Mouse (Mus musculus): ENCODE results near the gene Map3k14. TPM values are rescaled to one million over a fixed set of nuclear protein-coding genes. Genes with fewer than 3 reads are reported as not detected.

The Map3k14 gene
- total and polyA plus RNA-seq, 2 experiments: 1.4 to 2.1 TPM

- Histone ChIP-seq H3K36me3 (ENCODE audit: control insufficient read depth, insufficient read depth, low read length) (no peaks in the 10 kb centered on the region), H3K27ac (replicated peaks; ENCODE audit: insufficient read depth, low read depth, low read length) (no peak overlapping the region), H3K27me3 (ENCODE audit: control insufficient read depth, insufficient read depth, low read length) (no peaks in the 10 kb centered on the region), H3K4me3 (ENCODE audit: insufficient read depth, low read depth, low read length) (no peak overlapping the region), H3K79me2 (ENCODE audit: control insufficient read depth, insufficient read depth, low read length) (no peaks in the 10 kb centered on the region), H3K9ac (ENCODE audit: low read depth, low read length) (no peak overlapping the region), H3K4me1 (ENCODE audit: control insufficient read depth, insufficient read depth, low read length) (no peaks in the 10 kb centered on the region)
- whole genome bisulfite sequencing: 86% methylated on average over 9 of the region's 9 CpGs
- DNase-seq (ENCODE audit: extremely low read depth, low read depth, low spot score): no peak
- TF ChIP-seq CTCF (IDR thresholded peaks at IDR 0.05; ENCODE audit: low read depth, low read length) (no peak), POLR2A (IDR thresholded peaks at IDR 0.05; ENCODE audit: extremely low read depth, insufficient read depth, low read length) (no peak)
Observed at GRCm38 (mm10) chr11:103237757-103238156, 29.5 kb downstream of the Map3k14 start.

- 89% methylated on average over 10 of the region's 10 CpGs for WGBS
- H3K4me3 ChIP-seq (ENCODE audit: insufficient read depth, low read depth, low read length): no peak overlapping the region
- no peak overlapping the region for H3K27ac ChIP-seq (replicated peaks; ENCODE audit: insufficient read depth, low read depth, low read length)
- no peak overlapping the region for H3K9ac ChIP-seq (ENCODE audit: low read depth, low read length)
- no peaks in the 10 kb centered on the region for H3K36me3 ChIP-seq (ENCODE audit: control insufficient read depth, insufficient read depth, low read length)
- H3K4me1 ChIP-seq (ENCODE audit: control insufficient read depth, insufficient read depth, low read length): no peaks in the 10 kb centered on the region
- no peaks in the 10 kb centered on the region for H3K27me3 ChIP-seq (ENCODE audit: control insufficient read depth, insufficient read depth, low read length)
- H3K79me2 ChIP-seq (ENCODE audit: control insufficient read depth, insufficient read depth, low read length): no peaks in the 10 kb centered on the region
- DNase-seq (ENCODE audit: extremely low read depth, low read depth, low spot score): no peak
- TF ChIP-seq POLR2A (IDR thresholded peaks at IDR 0.05; ENCODE audit: extremely low read depth, insufficient read depth, low read length) (no peak), CTCF (IDR thresholded peaks at IDR 0.05; ENCODE audit: low read depth, low read length) (no peak)
Observed at GRCm38 (mm10) chr11:103236903-103237302, 30.4 kb downstream of the Map3k14 start.

GRCm38 (mm10) chr11:103236431-103236830 is 30.8 kb downstream of the Map3k14 start:
- Histone ChIP-seq H3K79me2 (ENCODE audit: control insufficient read depth, insufficient read depth, low read length) (no peaks in the 10 kb centered on the region), H3K27ac (replicated peaks; ENCODE audit: insufficient read depth, low read depth, low read length) (no peak overlapping the region)
- no peak for TF ChIP-seq CTCF (IDR thresholded peaks at IDR 0.05; ENCODE audit: low read depth, low read length)
- TF ChIP-seq POLR2A (IDR thresholded peaks at IDR 0.05; ENCODE audit: extremely low read depth, insufficient read depth, low read length): no peak

GRCm38 (mm10) chr11:103235702-103236101 is 31.6 kb downstream of the Map3k14 start:
- no peaks in the 10 kb centered on the region for H3K36me3 ChIP-seq (ENCODE audit: control insufficient read depth, insufficient read depth, low read length)
- 70% methylated on average over 11 of the region's 11 CpGs for WGBS

More at GRCm38 (mm10) chr11:103236431-103236830, 30.8 kb downstream of the Map3k14 start:
- no peaks in the 10 kb centered on the region for H3K27me3 ChIP-seq (ENCODE audit: control insufficient read depth, insufficient read depth, low read length)
- no peak for DNase-seq (ENCODE audit: extremely low read depth, low read depth, low spot score)
- no peak overlapping the region for H3K9ac ChIP-seq (ENCODE audit: low read depth, low read length)
- no peaks in the 10 kb centered on the region for H3K36me3 ChIP-seq (ENCODE audit: control insufficient read depth, insufficient read depth, low read length)
- WGBS: 94% methylated on average over 6 of the region's 6 CpGs
- no peaks in the 10 kb centered on the region for H3K4me1 ChIP-seq (ENCODE audit: control insufficient read depth, insufficient read depth, low read length)
- H3K4me3 ChIP-seq (ENCODE audit: insufficient read depth, low read depth, low read length): no peak overlapping the region

DNA sequence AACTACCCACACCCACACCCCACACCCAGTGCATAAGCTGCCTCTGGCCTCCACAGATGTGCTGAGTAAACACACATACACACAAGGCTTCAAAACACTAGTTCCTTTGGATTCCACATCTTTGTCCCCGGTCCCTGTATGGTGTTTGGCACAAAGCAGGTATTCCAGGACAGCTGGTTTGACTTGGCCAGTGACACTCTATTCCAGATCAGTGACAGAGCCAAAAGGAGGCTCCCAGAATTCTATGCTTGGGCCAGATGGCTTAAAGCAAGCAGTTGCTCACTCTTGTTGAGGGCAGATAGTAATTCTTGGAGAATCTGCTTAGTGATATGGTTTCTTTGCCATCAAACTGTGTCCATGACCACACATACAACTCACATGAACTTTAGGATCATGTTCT is 32.8 kb downstream of the Map3k14 start:
- WGBS: 30% methylated on average over 1 of the region's 1 CpGs
- Histone ChIP-seq H3K4me1 (ENCODE audit: control insufficient read depth, insufficient read depth, low read length) (no peaks in the 10 kb centered on the region), H3K27me3 (ENCODE audit: control insufficient read depth, insufficient read depth, low read length) (no peaks in the 10 kb centered on the region), H3K4me3 (ENCODE audit: insufficient read depth, low read depth, low read length) (no peak overlapping the region), H3K36me3 (ENCODE audit: control insufficient read depth, insufficient read depth, low read length) (no peaks in the 10 kb centered on the region), H3K27ac (replicated peaks; ENCODE audit: insufficient read depth, low read depth, low read length) (no peak overlapping the region), H3K9ac (ENCODE audit: low read depth, low read length) (no peak overlapping the region), H3K79me2 (ENCODE audit: control insufficient read depth, insufficient read depth, low read length) (no peaks in the 10 kb centered on the region)
- TF ChIP-seq CTCF (IDR thresholded peaks at IDR 0.05; ENCODE audit: low read depth, low read length): no peak
- no peak for TF ChIP-seq POLR2A (IDR thresholded peaks at IDR 0.05; ENCODE audit: extremely low read depth, insufficient read depth, low read length)
- DNase-seq (ENCODE audit: extremely low read depth, low read depth, low spot score): no peak

More at GRCm38 (mm10) chr11:103235702-103236101, 31.6 kb downstream of the Map3k14 start:
- Histone ChIP-seq H3K27me3 (ENCODE audit: control insufficient read depth, insufficient read depth, low read length) (no peaks in the 10 kb centered on the region), H3K27ac (replicated peaks; ENCODE audit: insufficient read depth, low read depth, low read length) (no peak overlapping the region), H3K4me1 (ENCODE audit: control insufficient read depth, insufficient read depth, low read length) (no peaks in the 10 kb centered on the region), H3K4me3 (ENCODE audit: insufficient read depth, low read depth, low read length) (no peak overlapping the region), H3K9ac (ENCODE audit: low read depth, low read length) (no peak overlapping the region), H3K79me2 (ENCODE audit: control insufficient read depth, insufficient read depth, low read length) (no peaks in the 10 kb centered on the region)
- no peak for TF ChIP-seq CTCF (IDR thresholded peaks at IDR 0.05; ENCODE audit: low read depth, low read length)
- TF ChIP-seq POLR2A (IDR thresholded peaks at IDR 0.05; ENCODE audit: extremely low read depth, insufficient read depth, low read length): no peak
- DNase-seq (ENCODE audit: extremely low read depth, low read depth, low spot score): no peak

- peak; percentile 40 for DNase-seq (ENCODE audit: extremely low read depth, low read depth, low spot score)
- H3K36me3 ChIP-seq (ENCODE audit: control insufficient read depth, insufficient read depth, low read length): no peaks in the 10 kb centered on the region
- H3K4me3 ChIP-seq (ENCODE audit: insufficient read depth, low read depth, low read length): no peak overlapping the region
- no peak overlapping the region for H3K9ac ChIP-seq (ENCODE audit: low read depth, low read length)
- WGBS: 28% methylated on average over 7 of the region's 7 CpGs
- TF ChIP-seq CTCF (IDR thresholded peaks at IDR 0.05; ENCODE audit: low read depth, low read length): peak; percentile 93
- no peak for TF ChIP-seq POLR2A (IDR thresholded peaks at IDR 0.05; ENCODE audit: extremely low read depth, insufficient read depth, low read length)
- H3K79me2 ChIP-seq (ENCODE audit: control insufficient read depth, insufficient read depth, low read length): no peaks in the 10 kb centered on the region
- no peaks in the 10 kb centered on the region for H3K4me1 ChIP-seq (ENCODE audit: control insufficient read depth, insufficient read depth, low read length)
- H3K27ac ChIP-seq (replicated peaks; ENCODE audit: insufficient read depth, low read depth, low read length): no peak overlapping the region
- H3K27me3 ChIP-seq (ENCODE audit: control insufficient read depth, insufficient read depth, low read length): no peaks in the 10 kb centered on the region
Observed at GRCm38 (mm10) chr11:103232966-103233365, 34.3 kb downstream of the Map3k14 start.

All from liver, adult 2 months (tissue).